Mouse (Mus musculus): ENCODE data around the gene Srp54c.

Gene Srp54c

DNA sequence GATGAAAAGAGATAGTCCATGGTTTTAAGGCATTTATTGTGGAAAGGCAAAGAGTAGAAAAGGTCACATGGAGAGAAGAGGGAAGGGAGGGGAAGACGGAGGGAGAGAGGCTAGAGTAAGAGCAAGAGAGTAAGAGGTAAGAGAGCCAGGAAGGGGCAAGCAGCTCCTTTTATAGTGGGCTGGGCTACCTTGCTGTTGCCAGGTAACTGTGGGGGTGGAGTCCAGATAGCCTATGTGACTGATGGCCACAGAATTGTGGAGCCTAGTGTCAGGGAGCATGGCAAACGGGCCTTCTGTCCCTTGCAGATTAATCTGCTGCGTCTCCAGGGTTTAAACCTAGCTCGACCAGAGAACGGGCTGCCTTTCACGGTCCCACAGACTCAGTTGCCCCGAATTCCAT, 81.9 kb downstream of the Srp54c start:
- CTCF ChIA-PET: no interaction called here
